Mouse (Mus musculus): ENCODE results near the gene Il22ra2.

Il22ra2 gene

GRCm38 (mm10) chr10:19621408-19622048, at the start of gene Il22ra2:
Gene Il22ra2, plus strand, starts transcription at chr10:19621998.
- DNase-seq (ENCODE audit: low spot score in 2 of 2): no peak

- DNase-seq (ENCODE audit: low spot score in 2 of 2): no peak
Measured at GRCm38 (mm10) chr10:19577571-19577970, 44.2 kb upstream of the Il22ra2 start.

GRCm38 (mm10) chr10:19578001-19578400, 43.8 kb upstream of the Il22ra2 start:
- no peak for DNase-seq (ENCODE audit: low spot score in 2 of 2)

- DNase-seq (ENCODE audit: low spot score in 2 of 2): no peak
Measured at GRCm38 (mm10) chr10:19578409-19578986, 43.3 kb upstream of the Il22ra2 start.

- DNase-seq (ENCODE audit: low spot score in 2 of 2): no peak
Measured at GRCm38 (mm10) chr10:19580660-19581059, 41.1 kb upstream of the Il22ra2 start.

- no peak for DNase-seq (ENCODE audit: low spot score in 2 of 2)
Measured at GRCm38 (mm10) chr10:19581844-19582582, 39.8 kb upstream of the Il22ra2 start.

- no peak for DNase-seq (ENCODE audit: low spot score in 2 of 2)
Measured at GRCm38 (mm10) chr10:19582806-19583430, 38.9 kb upstream of the Il22ra2 start.

- no peak for DNase-seq (ENCODE audit: low spot score in 2 of 2)
Measured at GRCm38 (mm10) chr10:19584064-19584463, 37.7 kb upstream of the Il22ra2 start.

GRCm38 (mm10) chr10:19584846-19585245, 37.0 kb upstream of the Il22ra2 start:
- DNase-seq (ENCODE audit: low spot score in 2 of 2): no peak

GRCm38 (mm10) chr10:19585860-19586259, 35.9 kb upstream of the Il22ra2 start:
- DNase-seq (ENCODE audit: low spot score in 2 of 2): no peak

GRCm38 (mm10) chr10:19587281-19587680, 34.5 kb upstream of the Il22ra2 start:
- no peak for DNase-seq (ENCODE audit: low spot score in 2 of 2)

GRCm38 (mm10) chr10:19589626-19590025, 32.2 kb upstream of the Il22ra2 start:
- no peak for DNase-seq (ENCODE audit: low spot score in 2 of 2)

- no peak for DNase-seq (ENCODE audit: low spot score in 2 of 2)
Measured at GRCm38 (mm10) chr10:19591286-19591640, 30.5 kb upstream of the Il22ra2 start.

- peak; percentile 100 for DNase-seq (ENCODE audit: low spot score in 2 of 2)
Measured at GRCm38 (mm10) chr10:19591641-19592441, 30.0 kb upstream of the Il22ra2 start, which contains the start of gene Ifngr1. Gene Ifngr1, plus strand, starts transcription at chr10:19591949.

- no peak for DNase-seq (ENCODE audit: low spot score in 2 of 2)
Measured at GRCm38 (mm10) chr10:19592556-19592955, 29.2 kb upstream of the Il22ra2 start.

GRCm38 (mm10) chr10:19593296-19593695, 28.5 kb upstream of the Il22ra2 start:
- no peak for DNase-seq (ENCODE audit: low spot score in 2 of 2)

GRCm38 (mm10) chr10:19594201-19594905, 27.4 kb upstream of the Il22ra2 start:
- DNase-seq (ENCODE audit: low spot score in 2 of 2): peak in 1 of 2 experiments; percentile 36

GRCm38 (mm10) chr10:19596866-19597265, 24.9 kb upstream of the Il22ra2 start:
- DNase-seq (ENCODE audit: low spot score in 2 of 2): no peak

- no peak for DNase-seq (ENCODE audit: low spot score in 2 of 2)
Measured at GRCm38 (mm10) chr10:19598091-19598490, 23.7 kb upstream of the Il22ra2 start.

- DNase-seq (ENCODE audit: low spot score in 2 of 2): no peak
Measured at GRCm38 (mm10) chr10:19599331-19600092, 22.3 kb upstream of the Il22ra2 start.

All from urinary bladder, postnatal 36 days (tissue).